Mouse (Mus musculus) heart, adult 2 months (tissue): ENCODE data around the gene Ccdc85b. TPM values are rescaled to one million over a fixed set of nuclear protein-coding genes. Genes with fewer than 3 reads are reported as not detected.
"Not testable (repeated sequence)": the region's sequence is repeated elsewhere in the genome, so short reads cannot be mapped to it uniquely, and the experiment has no call there.

ENCODE experiments used
- DNase-seq, 2 experiments: peaks; one replicate each; pipeline ENCODE4 v3.0.0; 2021
- H3K27ac ChIP-seq: fragments of 200-600 bp; 2 replicates; pipeline ENCODE4 v1.8.1; 2022
- H3K27me3 ChIP-seq: fragments of 200-500 bp; 2 replicates; pipeline ENCODE4 v1.6.1; 2012; ENCODE audit warnings: mild to moderate bottlenecking, low read length, inconsistent platforms, mixed read lengths; ENCODE audit not compliant: control insufficient read depth, insufficient read depth
- H3K36me3 ChIP-seq: fragments of 200-500 bp; 2 replicates; pipeline ENCODE4 v1.6.1; 2012; ENCODE audit warnings: low read length, inconsistent platforms; ENCODE audit not compliant: control insufficient read depth, insufficient read depth
- H3K4me1 ChIP-seq: fragments of 200-500 bp; 2 replicates; pipeline ENCODE4 v1.6.1; 2011; ENCODE audit warnings: low read length; ENCODE audit not compliant: control insufficient read depth, insufficient read depth
- H3K4me3 ChIP-seq: fragments of 200-600 bp; 2 replicates; pipeline ENCODE4 v1.8.1; 2022
- H3K79me2 ChIP-seq: fragments of 200-500 bp; replicated peaks from 2 replicates; pipeline ENCODE4 v1.6.1; 2012; ENCODE audit warnings: mild to moderate bottlenecking, inconsistent platforms, low read length, moderate library complexity, mixed read lengths; ENCODE audit not compliant: control insufficient read depth, insufficient read depth
- H3K9ac ChIP-seq: fragments of 200-500 bp; 2 replicates; pipeline ENCODE4 v1.6.1; 2012; ENCODE audit warnings: low read depth, mild to moderate bottlenecking, control low read depth, inconsistent platforms, low read length, mixed read lengths
- CTCF ChIP-seq: fragments of 200-600 bp; IDR thresholded peaks from 2 replicates; pipeline ENCODE4 v1.8.1; 2022; ENCODE audit warnings: antibody characterized with exemption, mild to moderate bottlenecking, moderate library complexity
- EP300 ChIP-seq: fragments of 200-500 bp; IDR thresholded peaks from 2 replicates; pipeline ENCODE4 v1.6.1; 2011; ENCODE audit warnings: low read depth, low read length, control low read depth; ENCODE audit not compliant: insufficient read depth
- POLR2A ChIP-seq: fragments of 200-500 bp; IDR thresholded peaks from 2 replicates; pipeline ENCODE4 v1.6.1; 2011; ENCODE audit warnings: mild to moderate bottlenecking, low read depth, low read length, control low read depth; ENCODE audit not compliant: insufficient read depth
- WGBS: fragments of 180-500 bp; shearing (Covaris S2); methylation state at CpG from one replicate; pipeline ENCODE4 v1.1.7; 2018; 5-methylcytosine and 5-hydroxymethylcytosine counted together
- intact Hi-C: fragments of 180-260 bp; cut with DNase I; formaldehyde crosslinking; loops from one replicate; pipeline ENCODE4 v1.15.1; 2025
- polyA plus RNA-seq: library from polyadenylated mRNA; depleted of rRNA; stranded (reverse); fragments of >200 nt; gene quantifications from 2 replicates; pipeline ENCODE4 v1.2.3, GENCODE M21; 2012
- total RNA-seq, 2 experiments: library from RNA; stranded (reverse); gene quantifications; 2 replicates each; pipeline ENCODE4 v1.2.3; 2021

Ccdc85b gene
- total and polyA plus RNA-seq, 3 experiments = 6.1 to 9.7 (median 6.3) TPM

- H3K9ac ChIP-seq = no peak overlapping the region
- H3K79me2 ChIP-seq = 0 out of 2 replicates have a peak, but pooled peaks cover 5% of the 10 kb centered on the region
- H3K27ac ChIP-seq = no peak overlapping the region
- WGBS = 58% methylated on average over 4 of the region's 4 CpGs
- no peak for TF ChIP-seq POLR2A
- TF ChIP-seq EP300 = no peak
- TF ChIP-seq CTCF = no peak
- no peaks in the 10 kb centered on the region for H3K27me3 ChIP-seq
- no peaks in the 10 kb centered on the region; the same call in 1 of the 2 replicates for H3K4me1 ChIP-seq
- peak in 1 of 2 experiments; percentile 18 for DNase-seq
- H3K4me3 ChIP-seq = no peak overlapping the region
- intact Hi-C loops = no loop called here
- H3K36me3 ChIP-seq = peaks cover 14% of the 10 kb centered on the region
Observed at GRCm38 (mm10) chr19:5492641-5493040, 34.9 kb upstream of the Ccdc85b start.

GRCm38 (mm10) chr19:5490898-5491708, 33.4 kb upstream of the Ccdc85b start:
- peaks cover 2% of the 10 kb centered on the region; the same call in 1 of the 2 replicates for H3K4me1 ChIP-seq
- peaks cover 14% of the 10 kb centered on the region for H3K36me3 ChIP-seq
- WGBS = under 1% methylated on average over 59 of the region's 59 CpGs
- intact Hi-C loops = loop anchor here (2.0 kb wide), 1 partner anchor 20 kb away; the partner anchor contains the start of gene Snx32
- peak overlapping the region; percentile 98 for H3K27ac ChIP-seq
- TF ChIP-seq CTCF (no peak), EP300 (peak; percentile 43; the same call in 1 of the 2 replicates), POLR2A (peak; percentile 94)
- no peaks in the 10 kb centered on the region for H3K27me3 ChIP-seq
- H3K79me2 ChIP-seq = 0 out of 2 replicates have a peak, but pooled peaks cover 5% of the 10 kb centered on the region
- peak; percentile 91 to 93 for DNase-seq
- peak overlapping the region; percentile 91 for H3K4me3 ChIP-seq
- H3K9ac ChIP-seq = peak overlapping the region; percentile 88

GRCm38 (mm10) chr19:5490313-5490897, 32.7 kb upstream of the Ccdc85b start, which contains the start of gene Cfl1:
Cfl1 (plus strand) TSS chr19:5490455.
- H3K4me3 ChIP-seq = peak within 1 kb of the TSS; percentile 91
- H3K4me1 ChIP-seq = peaks cover 2% of the 10 kb centered on the region; the same call in 1 of the 2 replicates
- DNase-seq = peak; percentile 96 to 98
- 0 out of 2 replicates have a peak, but pooled peaks cover 5% of the 10 kb centered on the region for H3K79me2 ChIP-seq
- intact Hi-C loops = loop anchor here (2.0 kb wide), 1 partner anchor 20 kb away; the partner anchor contains the start of gene Snx32
- peaks cover 14% of the 10 kb centered on the region for H3K36me3 ChIP-seq
- peak within 1 kb of the TSS; percentile 98 for H3K27ac ChIP-seq
- no peak for TF ChIP-seq CTCF
- peak; percentile 73 for TF ChIP-seq EP300
- TF ChIP-seq POLR2A = peak; percentile 98
- under 1% methylated on average over 62 of the region's 62 CpGs for WGBS
- peak within 1 kb of the TSS; percentile 88 for H3K9ac ChIP-seq
- H3K27me3 ChIP-seq = no peaks in the 10 kb centered on the region

GRCm38 (mm10) chr19:5489721-5490120, 32.0 kb upstream of the Ccdc85b start:
- not testable (repeated sequence) for H3K9ac ChIP-seq, H3K27me3 ChIP-seq, H3K4me1 ChIP-seq, H3K79me2 ChIP-seq
- DNase-seq = peak in 1 of 2 experiments; percentile 21
- whole genome bisulfite sequencing = 27% methylated on average over 10 of the region's 10 CpGs
- peak overlapping the region; percentile 98 for H3K27ac ChIP-seq
- intact Hi-C loops = loop anchor here (2.0 kb wide), 2 partner anchors 21 to 101 kb away; partner anchors contain the start of genes Sart1 and Snx32
- peaks cover 14% of the 10 kb centered on the region for H3K36me3 ChIP-seq
- H3K4me3 ChIP-seq = peak overlapping the region; percentile 61

- Histone ChIP-seq H3K27ac (peak overlapping the region; percentile 98), H3K9ac (peak overlapping the region; percentile 66), H3K4me3 (peak overlapping the region; percentile 61), H3K36me3 (peaks cover 12% of the 10 kb centered on the region), H3K27me3 (no peaks in the 10 kb centered on the region), H3K79me2 (0 out of 2 replicates have a peak, but pooled peaks cover 4% of the 10 kb centered on the region), H3K4me1 (peaks cover 2% of the 10 kb centered on the region; the same call in 1 of the 2 replicates)
- under 1% methylated on average over 26 of the region's 26 CpGs for WGBS
- intact Hi-C loops = loop anchor here (1.0 to 2.0 kb wide), 2 partner anchors 64 to 100 kb away; partner anchors contain the start of genes AI837181 and Sart1
- peak; percentile 96 to 98 for DNase-seq
- peak; percentile 95 for TF ChIP-seq POLR2A
- TF ChIP-seq EP300 = no peak; the same call in 1 of the 2 replicates
Observed at GRCm38 (mm10) chr19:5488878-5489571, 31.3 kb upstream of the Ccdc85b start.
